Mouse (Mus musculus): ENCODE results near the gene Rasl10a.

Gene Rasl10a

DNA sequence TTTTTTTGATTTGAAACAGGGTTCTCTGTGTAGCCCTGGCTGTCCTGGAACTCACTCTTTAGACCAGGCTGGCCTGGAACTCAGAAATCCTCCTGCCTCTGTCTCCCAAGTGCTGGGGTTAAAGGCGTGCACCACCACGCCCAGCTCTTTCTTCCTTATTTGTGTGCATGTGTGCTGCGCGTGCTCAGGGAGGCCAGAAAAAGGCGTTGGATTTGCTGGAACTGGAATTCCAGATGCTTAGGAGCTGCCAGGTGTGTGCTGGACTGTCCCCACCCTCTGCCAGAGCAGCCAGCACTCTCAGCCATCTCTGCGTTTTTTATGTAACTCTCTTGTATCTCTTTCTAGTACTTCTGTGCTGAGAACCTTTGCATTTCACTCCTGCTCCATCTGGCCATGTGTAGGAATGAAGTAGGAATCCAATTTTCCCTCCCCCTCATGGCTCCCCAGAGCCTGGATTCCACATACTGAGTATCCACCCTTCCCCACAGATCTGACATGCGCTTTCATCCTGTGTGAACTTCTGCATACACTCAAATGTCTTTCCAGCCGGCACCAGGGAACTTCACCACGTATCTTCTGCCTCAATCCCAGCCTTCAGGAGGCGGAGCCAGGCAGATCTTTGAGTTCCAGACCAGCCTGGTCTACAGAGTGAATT lies 5.6 kb upstream of the Rasl10a start:
- DNase-seq (ENCODE audit: low read depth, low spot score): no peak

DNA sequence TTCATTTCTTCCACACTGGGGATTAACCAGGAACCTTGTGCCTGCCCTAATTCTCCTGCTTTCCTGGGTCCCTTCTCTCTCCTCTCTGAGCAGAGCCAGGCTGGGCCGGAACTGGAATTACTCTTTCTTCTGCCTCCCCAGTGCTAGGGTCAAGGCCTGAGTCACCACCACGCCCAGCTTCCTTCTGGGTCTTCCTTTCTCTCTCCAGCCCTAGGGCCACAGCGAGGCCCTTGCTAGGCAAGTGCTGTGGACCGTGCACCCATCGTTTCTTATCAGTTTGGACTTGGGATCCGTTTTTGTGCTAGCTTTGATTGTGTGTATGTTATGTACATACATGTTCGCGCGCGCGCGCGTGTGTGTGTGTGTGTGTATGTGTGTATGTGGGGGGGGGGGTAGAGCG lies 3.8 kb upstream of the Rasl10a start:
- no peak for DNase-seq (ENCODE audit: low read depth, low spot score)

GRCm38 (mm10) chr11:5054874-5055273 lies 3.1 kb upstream of the Rasl10a start:
- no peak for DNase-seq (ENCODE audit: low read depth, low spot score)

GRCm38 (mm10) chr11:5055945-5056938 lies 1.7 kb upstream of the Rasl10a start:
- DNase-seq (ENCODE audit: low read depth, low spot score): no peak

DNA sequence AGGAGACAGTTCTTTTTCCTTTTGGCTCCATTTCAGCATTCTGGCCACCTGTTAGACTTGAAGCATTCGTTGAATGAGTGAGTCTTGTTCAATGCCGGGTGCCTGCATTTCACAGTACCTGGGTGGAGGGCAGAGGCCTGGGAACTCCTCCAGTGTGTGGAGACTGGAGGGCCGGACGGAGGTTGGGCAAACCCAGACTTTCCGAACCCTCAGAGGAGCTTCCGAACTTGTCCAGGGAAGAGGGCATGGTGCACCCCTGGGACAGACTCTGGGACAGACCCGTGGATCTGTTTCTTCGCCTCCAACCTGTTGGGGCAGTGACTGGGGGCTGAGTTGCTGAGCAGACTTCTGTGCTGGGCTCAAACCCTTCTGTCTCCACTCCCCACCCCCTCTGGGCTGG lies 864 bp upstream of the Rasl10a start:
- no peak for DNase-seq (ENCODE audit: low read depth, low spot score)

DNA sequence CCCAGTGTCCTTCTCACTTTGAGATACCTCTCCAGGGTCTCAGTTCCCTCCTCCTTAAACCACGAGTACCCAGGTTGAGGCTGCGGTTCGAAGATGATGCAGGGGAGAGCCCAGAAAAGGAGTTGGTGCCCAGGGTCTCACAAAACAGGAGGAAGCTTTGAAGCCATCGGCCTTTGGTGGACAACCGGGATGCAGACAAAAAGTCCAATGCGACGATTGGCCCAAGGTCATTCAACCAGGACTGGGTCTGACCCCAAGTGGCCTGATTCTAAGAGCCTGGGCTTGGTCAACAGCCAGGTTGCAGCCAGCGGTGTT lies 430 bp upstream of the Rasl10a start:
- DNase-seq (ENCODE audit: low read depth, low spot score): no peak

DNA sequence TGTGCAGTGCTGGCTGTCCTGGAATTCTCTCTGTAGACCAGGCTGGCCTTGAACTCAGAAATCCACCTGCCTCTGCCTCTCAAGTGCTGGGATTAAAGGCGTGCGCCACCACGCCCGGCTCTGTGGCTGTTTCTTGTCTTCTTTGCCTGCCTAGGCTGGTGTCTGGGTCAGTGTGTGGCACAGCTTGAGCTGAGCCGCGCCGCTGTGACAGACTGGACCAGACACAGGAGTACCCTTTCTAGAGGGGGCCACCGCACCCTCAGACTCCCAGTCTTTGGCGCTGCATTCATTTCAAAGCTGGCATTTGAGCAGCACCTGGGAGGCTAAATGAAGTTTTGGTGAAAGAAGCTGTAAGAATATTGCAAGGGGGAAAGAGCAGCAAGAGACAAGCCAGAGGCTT lies 855 bp downstream of the Rasl10a start:
- peak; percentile 24 for DNase-seq (ENCODE audit: low read depth, low spot score)

DNA sequence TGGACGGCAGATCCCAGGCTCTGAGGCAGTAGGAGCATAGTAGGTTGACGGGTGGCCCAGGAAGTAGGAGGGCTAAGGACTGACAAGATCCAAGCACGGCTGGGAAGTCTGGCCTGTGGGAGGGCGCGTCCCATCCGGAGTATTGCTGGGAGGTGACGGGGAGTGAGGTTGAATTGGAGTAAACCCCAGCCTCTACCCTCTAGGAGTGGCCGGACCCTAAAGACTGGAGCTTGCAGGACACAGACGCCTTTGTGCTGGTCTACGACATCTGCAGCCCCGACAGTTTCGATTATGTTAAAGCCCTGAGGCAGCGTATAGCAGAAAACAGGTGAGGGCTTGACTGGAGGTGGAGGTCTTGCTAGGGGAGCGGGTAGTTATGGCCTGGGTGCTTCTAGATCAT lies 1.3 kb downstream of the Rasl10a start:
- DNase-seq (ENCODE audit: low read depth, low spot score): no peak

GRCm38 (mm10) chr11:5059704-5060156 lies 1.8 kb downstream of the Rasl10a start:
- peak; percentile 66 for DNase-seq (ENCODE audit: low read depth, low spot score)

DNA sequence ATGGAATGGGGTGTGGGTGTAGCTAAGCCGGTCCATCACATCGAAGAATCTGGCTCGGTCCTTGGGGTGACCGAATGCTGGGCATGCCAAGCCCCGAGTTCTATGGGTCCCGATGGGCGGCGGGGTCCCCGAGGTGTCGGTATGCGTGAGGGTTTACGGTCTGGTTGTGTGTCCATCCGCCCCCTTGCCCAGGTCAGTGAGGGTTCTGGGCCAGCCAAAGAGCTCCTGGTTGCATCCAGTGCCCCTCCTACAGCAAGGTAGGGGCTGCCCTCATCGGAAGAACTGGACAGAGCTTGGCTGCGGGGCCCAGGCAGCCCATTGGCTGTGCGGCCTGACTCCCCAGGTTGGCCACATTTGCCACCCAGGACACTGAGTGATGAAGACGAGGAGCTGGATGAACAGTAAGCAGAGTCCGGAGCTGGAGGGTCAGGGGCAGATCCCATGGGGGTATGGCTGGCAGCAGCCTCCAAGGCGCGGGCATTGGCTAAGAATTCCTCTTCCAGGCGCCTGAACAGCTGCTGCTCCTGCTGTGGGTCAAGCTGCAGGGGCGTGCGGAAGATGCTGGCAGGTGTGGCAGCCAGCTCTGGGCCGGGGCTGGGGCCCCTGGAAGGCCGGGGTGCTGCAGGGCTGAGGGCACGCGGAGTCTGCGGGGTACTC lies 3.0 kb downstream of the Rasl10a start:
- no peak for DNase-seq (ENCODE audit: low read depth, low spot score)

DNA sequence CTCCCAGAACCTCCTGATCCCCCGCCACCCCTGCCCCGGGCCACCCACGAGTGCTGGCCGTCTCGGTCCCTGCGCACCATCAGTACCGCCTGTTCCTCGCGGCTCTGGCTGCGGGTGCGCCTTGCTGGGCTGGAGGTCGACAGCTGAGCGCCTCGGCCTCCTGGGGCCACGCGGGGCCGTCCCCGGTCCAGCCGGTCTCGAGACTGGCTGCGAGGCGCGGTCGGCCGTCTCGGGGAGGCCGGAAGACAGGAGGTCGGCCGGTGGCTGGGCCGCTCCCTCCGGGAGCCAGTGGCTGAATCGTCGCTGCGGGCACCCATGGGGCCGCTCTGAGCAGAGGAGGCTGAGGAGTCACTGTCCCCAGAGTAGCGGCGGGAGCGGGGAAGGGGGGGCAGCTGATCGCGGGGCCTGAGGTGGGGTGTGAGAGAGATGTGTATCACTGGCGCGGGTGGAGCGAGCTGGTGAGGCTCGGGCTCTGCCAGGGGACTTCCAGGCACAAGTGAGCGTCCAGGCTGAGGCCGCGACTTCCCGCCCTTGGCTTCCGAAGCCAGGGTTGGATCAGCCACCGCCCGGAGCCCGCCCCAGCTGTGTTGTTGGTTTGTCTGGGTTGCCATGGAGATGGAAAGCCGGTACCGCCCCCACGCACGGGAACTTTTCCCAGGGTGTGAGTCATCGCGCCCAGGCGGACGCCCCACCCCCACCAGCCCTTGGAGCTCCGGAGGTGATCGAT lies 3.6 kb downstream of the Rasl10a start:
- DNase-seq (ENCODE audit: low read depth, low spot score): peak; percentile 87

- peak; percentile 40 for DNase-seq (ENCODE audit: low read depth, low spot score)
Measured at GRCm38 (mm10) chr11:5062326-5062725, 4.4 kb downstream of the Rasl10a start.

- DNase-seq (ENCODE audit: low read depth, low spot score): no peak
Measured at GRCm38 (mm10) chr11:5062860-5063505, 5.1 kb downstream of the Rasl10a start.

- DNase-seq (ENCODE audit: low read depth, low spot score): no peak
Measured at GRCm38 (mm10) chr11:5063561-5064281, 5.8 kb downstream of the Rasl10a start.

GRCm38 (mm10) chr11:5064282-5065055 lies 6.5 kb downstream of the Rasl10a start:
- DNase-seq (ENCODE audit: low read depth, low spot score): peak; percentile 51

DNA sequence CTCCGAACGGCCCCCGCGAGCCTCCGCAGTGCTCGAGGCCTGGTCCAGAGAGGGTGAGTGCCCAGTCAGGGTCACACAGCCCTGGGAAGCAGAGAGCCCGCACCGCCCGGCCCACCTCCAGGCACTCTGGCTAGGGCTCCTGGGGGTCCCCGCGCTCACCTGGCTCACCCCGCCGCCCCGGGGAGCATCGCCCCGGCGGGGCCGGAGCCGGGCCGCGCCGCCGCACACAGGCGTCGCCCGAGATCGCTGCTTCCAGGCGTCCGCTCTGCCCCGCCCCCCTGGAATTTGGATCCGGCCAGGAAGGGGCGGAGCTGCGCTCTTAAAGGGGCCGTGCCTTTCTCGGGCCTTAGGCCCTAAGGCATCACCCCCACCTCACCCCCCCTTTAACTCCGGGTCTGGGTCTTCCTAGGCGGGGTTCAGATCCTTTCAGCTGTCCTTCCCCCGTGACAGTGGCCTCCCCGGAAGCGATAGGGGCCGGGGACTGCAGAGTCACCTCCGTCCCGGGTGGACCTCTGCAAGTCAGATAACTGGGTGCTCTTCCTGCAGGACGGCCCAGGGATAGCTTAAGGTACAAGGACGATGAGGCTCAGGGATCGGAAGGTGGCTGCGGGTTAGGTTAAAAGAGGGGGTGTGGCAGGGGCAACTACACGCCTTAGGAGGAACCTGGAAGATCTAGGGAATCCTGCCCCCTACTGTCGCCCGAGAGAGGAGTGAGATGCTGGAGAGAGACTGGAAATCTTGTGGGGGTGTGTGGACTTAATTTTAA lies 7.3 kb downstream of the Rasl10a start, which contains the start of gene Gas2l1:
TSS of gene Gas2l1 (minus strand) at position 272 of the 766 bp plus-strand sequence.
- peak; percentile 67 for DNase-seq (ENCODE audit: low read depth, low spot score)

GRCm38 (mm10) chr11:5067063-5067462 lies 9.1 kb downstream of the Rasl10a start:
- no peak for DNase-seq (ENCODE audit: low read depth, low spot score)

DNA sequence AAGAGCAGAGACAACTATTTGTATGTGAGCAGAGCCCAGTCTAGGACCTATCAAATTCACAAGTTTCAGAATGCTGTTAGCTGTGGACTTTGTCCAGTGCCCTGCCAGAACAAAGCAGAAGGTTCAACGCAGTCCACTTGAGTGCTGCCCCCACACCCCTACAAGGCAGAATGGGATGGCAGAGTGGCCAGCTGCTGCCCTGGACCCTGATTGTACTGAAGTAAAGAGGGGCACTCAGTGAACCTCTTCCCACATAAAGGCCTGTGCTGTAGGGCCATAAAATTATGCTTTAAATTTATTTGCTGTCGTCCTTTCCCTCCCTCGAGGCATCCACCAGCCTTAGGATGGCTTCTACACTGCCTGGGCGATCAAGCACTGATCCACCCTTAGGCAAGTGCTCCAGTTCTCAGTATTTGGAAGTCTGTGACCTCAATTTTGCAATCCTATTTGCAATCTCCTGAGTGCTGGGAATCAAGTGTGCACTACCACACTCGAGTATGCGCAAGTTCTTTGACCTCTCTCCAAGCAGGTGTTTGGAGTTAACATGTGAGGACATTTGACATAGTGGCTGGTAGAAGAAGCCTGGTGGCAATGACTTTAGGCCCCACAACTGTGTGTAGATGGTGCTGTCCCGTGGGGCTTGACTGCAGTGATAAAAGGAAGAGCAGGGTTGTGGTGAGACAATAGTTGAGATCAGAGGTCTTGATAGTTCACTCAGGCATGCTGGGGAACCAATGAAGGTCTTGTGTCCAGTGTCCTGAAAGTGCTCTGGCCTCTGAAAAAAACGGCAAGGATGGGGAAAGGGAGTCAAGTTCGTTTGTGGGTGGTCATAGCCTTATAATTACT lies 10.4 kb downstream of the Rasl10a start:
- DNase-seq (ENCODE audit: low read depth, low spot score): no peak

All from CD4-positive helper T cell, adult 2 months (primary cell).